Mouse (Mus musculus) embryonic fibroblast, embryonic 13.5 days (primary cell): ENCODE data around the gene Csf1.

Experiments
- CTCF ChIP-seq: IDR thresholded peaks from 2 replicates; pipeline ENCODE4 v1.5.1; 2011; ENCODE audit warnings: mild to moderate bottlenecking, control low read depth, low read length, moderate library complexity, borderline replicate concordance; ENCODE audit not compliant: insufficient read depth
- POLR2A ChIP-seq: IDR thresholded peaks from 2 replicates; pipeline ENCODE4 v1.6.1; 2011; ENCODE audit warnings: low read depth, mild to moderate bottlenecking, control low read depth, low read length, moderate library complexity

DNA sequence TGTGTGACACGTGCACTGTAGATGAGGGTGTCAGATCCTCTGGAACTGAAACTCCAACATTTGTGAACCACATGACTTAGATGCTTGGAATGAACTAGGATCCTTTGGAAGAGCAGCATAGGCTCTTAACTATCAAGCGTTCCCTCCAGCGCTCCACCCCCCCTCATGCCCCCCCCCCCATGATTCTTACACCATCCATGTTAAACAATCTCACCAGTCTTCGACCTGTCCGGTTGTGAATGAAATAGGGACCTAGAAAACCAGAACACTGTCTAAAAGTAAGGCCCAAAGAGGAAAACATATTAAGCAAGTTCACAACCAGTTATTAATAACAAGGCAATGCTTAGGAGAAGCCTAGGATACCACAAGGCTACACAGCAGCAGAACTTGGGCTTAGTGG, 32.5 kb upstream of the Csf1 start:
- TF ChIP-seq CTCF, result no peak
- TF ChIP-seq POLR2A, result no peak
